Comparison of ENCODE assay signal across 9 mouse cellular contexts in the genomic region with DNA sequence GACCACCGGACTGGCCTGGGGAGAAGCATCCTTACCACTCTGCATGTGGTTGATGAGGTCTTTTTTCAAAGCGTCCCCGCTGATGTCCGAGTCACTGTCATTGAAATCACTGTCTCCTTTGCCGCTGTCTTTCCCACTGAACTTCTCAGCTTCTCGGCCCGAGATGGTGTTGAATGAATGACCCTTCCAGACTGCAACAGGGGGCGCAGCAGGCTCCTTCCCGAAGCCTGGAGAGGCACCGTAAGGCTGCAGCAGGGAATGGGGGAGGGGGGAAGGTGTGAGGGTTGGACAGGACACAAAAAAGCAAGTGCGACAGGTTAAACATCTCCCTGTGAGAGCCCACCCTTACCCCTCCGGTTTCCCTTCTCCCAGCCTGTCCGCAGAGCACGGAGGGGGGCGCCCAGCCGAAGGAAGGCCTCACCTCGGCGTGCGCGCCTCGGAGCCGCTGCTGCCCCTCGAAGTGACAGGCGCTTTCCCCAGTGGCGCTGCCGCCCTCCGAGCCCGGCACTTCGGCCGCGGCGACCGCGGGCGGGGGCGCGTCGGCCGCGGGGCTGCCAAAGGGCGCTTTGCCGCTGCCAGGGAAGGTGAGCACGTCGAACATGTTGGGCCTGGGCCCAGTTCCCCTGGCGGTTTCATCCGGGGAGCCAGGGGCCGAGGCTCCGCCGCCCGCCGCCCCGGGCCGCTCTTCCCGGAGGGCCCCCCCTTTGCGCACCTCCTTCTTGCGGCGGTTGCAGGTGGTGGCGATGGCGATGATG. TPM values are rescaled to one million over a fixed set of nuclear protein-coding genes. Genes with fewer than 3 reads are reported as not detected.
DNase-seq lines count a peak whose midpoint lies in the region; ATAC-seq and TF ChIP-seq lines count a peak whose summit lies in the region.
"Had no signal": no experiment of that assay in that cellular context is flagged by ENCODE, and none has a peak within 500 bp of the region (broad histone marks: within the 10 kb centered on the region; RNA-seq: fewer than 3 reads in every experiment).

No protein-coding gene starts in this region.

- no peaks in the 10 kb centered on the region for H3K36me3 ChIP-seq in heart, embryonic 13.5 days
- H3K36me3 ChIP-seq in G1E (replicated peaks), result no peaks in the 10 kb centered on the region
- H3K36me3 ChIP-seq in forebrain, embryonic 15.5 days, result no peaks in the 10 kb centered on the region
- H3K36me3 ChIP-seq in midbrain, embryonic 12.5 days, result peaks cover 17% of the 10 kb centered on the region; the same call in 1 of the 2 replicates
- H3K36me3 ChIP-seq in kidney, adult 2 months (ENCODE audit: control insufficient read depth, insufficient read depth, low read length), result no peaks in the 10 kb centered on the region

- DNase-seq in heart, adult 8-10 months (ENCODE audit: low spot score), result no peak
- DNase-seq in G1E (ENCODE audit: low spot score) (no peak), MN1 (ENCODE audit: low spot score) (no peak)
- no peak for DNase-seq in adrenal gland, postnatal 14 days
- DNase-seq in kidney, adult 2 months, result no peak

- H3K9ac ChIP-seq in heart, embryonic 13.5 days, result 0 out of 2 replicates have a peak overlapping the region, but pooled peaks have one; percentile 5
- H3K9ac ChIP-seq in forebrain, embryonic 15.5 days (replicated peaks), result peak overlapping the region; percentile 79
- H3K9ac ChIP-seq in midbrain, embryonic 12.5 days (replicated peaks), result peak overlapping the region; percentile 76

- TF ChIP-seq CTCF in G1E (IDR thresholded peaks at IDR 0.05; ENCODE audit: low read depth, low read length), result no peak
- no peak for TF ChIP-seq CTCF in kidney, adult 2 months (conservative IDR thresholded peaks at IDR 0.05; ENCODE audit: insufficient read depth, insufficient read length, low read depth, low read length)

- peak overlapping the region; percentile 56 for H3K4me2 ChIP-seq in heart, embryonic 13.5 days
- peak overlapping the region; percentile 87 for H3K4me2 ChIP-seq in forebrain, embryonic 15.5 days (replicated peaks)
- peak overlapping the region; percentile 72 for H3K4me2 ChIP-seq in midbrain, embryonic 12.5 days (replicated peaks)

- peaks cover 39% of the 10 kb centered on the region for H3K4me1 ChIP-seq in heart, embryonic 13.5 days
- no peaks in the 10 kb centered on the region; the same call in 1 of the 2 replicates for H3K4me1 ChIP-seq in G1E (ENCODE audit: insufficient read depth, low read depth, low read length)
- H3K4me1 ChIP-seq in forebrain, embryonic 15.5 days, result peaks cover 57% of the 10 kb centered on the region
- H3K4me1 ChIP-seq in midbrain, embryonic 12.5 days, result peaks cover 57% of the 10 kb centered on the region
- H3K4me1 ChIP-seq in kidney, adult 2 months (ENCODE audit: control insufficient read depth, insufficient read depth, low read length), result peaks cover 8% of the 10 kb centered on the region; the same call in 1 of the 2 replicates

- ATAC-seq in heart, embryonic 13.5 days (ENCODE audit: extremely low read depth, insufficient number of reproducible peaks, low FRiP score, low TSS enrichment), result no peak
- no peak for ATAC-seq in G1E (ENCODE audit: extremely low read depth, insufficient number of reproducible peaks, low FRiP score, poor library complexity, severe bottlenecking)
- ATAC-seq in forebrain, embryonic 15.5 days (replicated peaks), result no peak
- no peak for ATAC-seq in midbrain, embryonic 12.5 days (ENCODE audit: low FRiP score, low read depth)

- WGBS in heart, embryonic 13.5 days, result 2% methylated on average over 56 of the region's 59 CpGs
- under 1% methylated on average over 53 of the region's 59 CpGs for WGBS in forebrain, embryonic 15.5 days
- WGBS in midbrain, embryonic 12.5 days, result 2% methylated on average over 34 of the region's 59 CpGs
- 2% methylated on average over 58 of the region's 59 CpGs for WGBS in kidney, adult 2 months

- no peak for TF ChIP-seq POLR2A in kidney, adult 2 months (IDR thresholded peaks at IDR 0.05; ENCODE audit: low read depth, low read length)

- no peak overlapping the region for H3K27ac ChIP-seq in heart, embryonic 13.5 days (replicated peaks)
- peak overlapping the region; percentile 12; the same call in 1 of the 2 replicates for H3K27ac ChIP-seq in forebrain, embryonic 15.5 days (replicated peaks)
- 0 out of 2 replicates have a peak overlapping the region, but pooled peaks have one; percentile 52 for H3K27ac ChIP-seq in midbrain, embryonic 12.5 days (replicated peaks)
- no peak overlapping the region for H3K27ac ChIP-seq in kidney, adult 2 months (ENCODE audit: insufficient read depth, low read depth, low read length)

- H3K4me3 ChIP-seq in heart, embryonic 13.5 days, result peak overlapping the region; percentile 51
- peak overlapping the region; percentile 17; the same call in 1 of the 2 replicates for H3K4me3 ChIP-seq in G1E (ENCODE audit: low read depth, low read length)
- peak overlapping the region; percentile 68 for H3K4me3 ChIP-seq in forebrain, embryonic 15.5 days
- peak overlapping the region; percentile 67 for H3K4me3 ChIP-seq in midbrain, embryonic 12.5 days
- no peak overlapping the region for H3K4me3 ChIP-seq in kidney, adult 2 months (ENCODE audit: insufficient read depth, low read depth, low read length)

- peaks cover 88% of the 10 kb centered on the region for H3K27me3 ChIP-seq in heart, embryonic 13.5 days (replicated peaks)
- no peaks in the 10 kb centered on the region; the same call in 1 of the 2 replicates for H3K27me3 ChIP-seq in G1E (ENCODE audit: insufficient read depth, low read length)
- H3K27me3 ChIP-seq in forebrain, embryonic 15.5 days, result no peaks in the 10 kb centered on the region
- H3K27me3 ChIP-seq in midbrain, embryonic 12.5 days, result peaks cover 58% of the 10 kb centered on the region
- peaks cover 2% of the 10 kb centered on the region; the same call in 1 of the 2 replicates for H3K27me3 ChIP-seq in kidney, adult 2 months (replicated peaks; ENCODE audit: control insufficient read depth, insufficient read depth, low read length)

- no peaks in the 10 kb centered on the region for H3K9me3 ChIP-seq in heart, embryonic 13.5 days
- peaks cover 69% of the 10 kb centered on the region for H3K9me3 ChIP-seq in G1E (replicated peaks)
- no peaks in the 10 kb centered on the region for H3K9me3 ChIP-seq in forebrain, embryonic 15.5 days
- H3K9me3 ChIP-seq in midbrain, embryonic 12.5 days, result no peaks in the 10 kb centered on the region

RNA-seq across cellular contexts. Expression of a gene that starts 2.9 kb away (rescaled TPM):
- polyA plus RNA-seq in heart, embryonic 13.5 days (2015; fragmentation: Nextera tagmentation; extraction: Ambion mirVana), result 0.07 and 0.08 TPM in 2 replicates
- under 1 TPM; 0.06 to 0.19 (median 0.13) TPM for total RNA-seq in heart, adult 8-10 months (2022)
- total RNA-seq in G1E (2014; fragmentation: Nextera tagmentation), result not detected in 2 replicates
- total RNA-seq in G1E (2017), result 0.06 and 0.11 TPM in 2 replicates
- not detected in 2 replicates for polyA plus RNA-seq in G1E (2012)
- polyA plus RNA-seq in forebrain, embryonic 15.5 days (2015; fragmentation: Nextera tagmentation; extraction: Ambion mirVana), result 55.7 and 58.0 TPM in 2 replicates
- polyA plus RNA-seq in midbrain, embryonic 12.5 days (2016; fragmentation: Nextera tagmentation; extraction: Ambion mirVana), result 70.7 and 73.6 TPM in 2 replicates
- total RNA-seq in adrenal gland, postnatal 14 days (2021), result 0.11 and 0.45 TPM in 2 replicates
- polyA plus RNA-seq in kidney, adult 2 months (2012; rRNA removed), result 0.06 and 0.10 TPM in 2 replicates
- total RNA-seq: megakaryocyte-erythroid progenitor cell, adult 5-6 weeks had no signal

Comparison
In these comparisons a context has a peak if more than half of its experiments do, and no peak if none do; other contexts are left out.
1. H3K27ac ChIP-seq: peak in forebrain, embryonic 15.5 days (single experiment) and midbrain, embryonic 12.5 days (single experiment); none in heart, embryonic 13.5 days (single experiment) and kidney, adult 2 months (single experiment).
2. H3K9ac ChIP-seq: peak in every context shown above with its lines; median percentile 79 in forebrain, embryonic 15.5 days; 76 in midbrain, embryonic 12.5 days; 5 in heart, embryonic 13.5 days.
3. RNA of a gene that starts 2.9 kb away (polyA plus RNA-seq): 70.7 to 73.6 TPM in midbrain, embryonic 12.5 days and 55.7 to 58.0 TPM in forebrain, embryonic 15.5 days; 0.07 to 0.08 TPM in heart, embryonic 13.5 days, 0.06 to 0.10 TPM in kidney, adult 2 months and not detected in G1E; every median in the first group is over 10 times any median in the second.
4. Peak in every context shown above with its lines, with median percentiles within 50 percentile points of each other: H3K4me2 ChIP-seq.